ENCODE assay signal across 29 mouse cellular contexts in the genomic region with DNA sequence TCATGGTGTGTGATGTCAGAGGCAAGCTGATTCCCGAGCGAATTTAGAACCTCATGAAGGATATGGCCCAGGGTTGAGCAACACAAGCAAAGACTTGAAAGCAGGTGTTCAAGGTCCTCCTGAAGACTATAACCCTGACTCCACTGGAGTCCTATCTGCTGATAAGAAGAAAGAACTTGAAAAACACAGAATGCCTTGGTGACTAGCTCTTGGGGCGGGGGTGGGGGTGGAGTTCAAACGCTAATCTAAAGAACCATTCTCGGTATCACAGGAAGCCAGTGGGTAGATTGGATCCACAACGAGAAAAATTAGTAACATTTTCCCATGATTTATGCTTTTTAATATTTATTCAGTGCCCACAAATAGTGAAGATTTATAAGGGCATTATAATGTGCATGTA.
DNase-seq lines count a peak whose midpoint lies in the region; ATAC-seq lines count a peak whose summit lies in the region.
"Had no signal": no experiment of that assay in that cellular context is flagged by ENCODE, and none has a peak within 500 bp of the region (broad histone marks: within the 10 kb centered on the region; RNA-seq: fewer than 3 reads in every experiment).

No protein-coding gene starts in this region.

- WGBS in midbrain, embryonic 11.5 days, result 94% methylated on average over 6 of the region's 6 CpGs
- WGBS in midbrain, embryonic 14.5 days, result 93% methylated on average over 6 of the region's 6 CpGs

- DNase-seq in heart, adult 11 months, result peak; percentile 34
- no peak for DNase-seq in heart, postnatal 10 days
- peak; percentile 67 for DNase-seq in midbrain, embryonic 11.5 days (ENCODE audit: low spot score, missing footprints)
- no peak for DNase-seq in midbrain, embryonic 14.5 days
- DNase-seq in thymus, adult 18-20 months, result no peak
- DNase-seq in MN1 (ENCODE audit: low spot score), result no peak
- DNase-seq: adrenal gland, adult 8-10 months; adrenal gland, postnatal 14 days; adrenal gland, postnatal 36 days; B cell, adult 2 months; cerebellum, adult 11 months; cerebellum, adult 18-20 months; cerebellum, adult 8-10 months; cerebellum, adult 9-11 months; cerebellum, postnatal 14 days; cerebellum, postnatal 36 days had no signal

- no peaks in the 10 kb centered on the region for H3K27me3 ChIP-seq in midbrain, embryonic 11.5 days (ENCODE audit: control insufficient read depth, insufficient read depth, low read length)
- H3K27me3 ChIP-seq in midbrain, embryonic 14.5 days (ENCODE audit: control insufficient read depth, insufficient read depth, low read length), result no peaks in the 10 kb centered on the region
- H3K27me3 ChIP-seq: CH12.LX; embryonic facial prominence, embryonic 12.5 days; Patski had no signal

- no peak overlapping the region for H3K9ac ChIP-seq in midbrain, embryonic 11.5 days (ENCODE audit: low read length)
- H3K9ac ChIP-seq in midbrain, embryonic 14.5 days (replicated peaks; ENCODE audit: low read length), result no peak overlapping the region
- H3K9ac ChIP-seq: embryonic facial prominence, embryonic 12.5 days; forebrain, embryonic 12.5 days had no signal

- H3K4me1 ChIP-seq in midbrain, embryonic 11.5 days (ENCODE audit: control insufficient read depth, insufficient read depth, low read length), result no peaks in the 10 kb centered on the region
- H3K4me1 ChIP-seq in midbrain, embryonic 14.5 days (ENCODE audit: control insufficient read depth, insufficient read depth, low read length), result peaks cover 5% of the 10 kb centered on the region; the same call in 1 of the 2 replicates
- H3K4me1 ChIP-seq: embryonic facial prominence, embryonic 12.5 days; forebrain, embryonic 12.5 days had no signal

- H3K36me3 ChIP-seq in midbrain, embryonic 11.5 days (ENCODE audit: control insufficient read depth, insufficient read depth, low read length), result no peaks in the 10 kb centered on the region
- H3K36me3 ChIP-seq in midbrain, embryonic 14.5 days (ENCODE audit: control insufficient read depth, insufficient read depth, low read length), result no peaks in the 10 kb centered on the region
- H3K36me3 ChIP-seq: embryonic facial prominence, embryonic 10.5 days; embryonic facial prominence, embryonic 12.5 days; forebrain, embryonic 10.5 days; forebrain, embryonic 12.5 days; G1E had no signal

- H3K9me3 ChIP-seq in midbrain, embryonic 11.5 days (ENCODE audit: control insufficient read depth, low read length), result no peaks in the 10 kb centered on the region
- H3K9me3 ChIP-seq in midbrain, embryonic 14.5 days (ENCODE audit: control insufficient read depth, low read length), result no peaks in the 10 kb centered on the region
- H3K9me3 ChIP-seq: embryonic facial prominence, embryonic 10.5 days; embryonic facial prominence, embryonic 12.5 days; forebrain, embryonic 10.5 days; forebrain, embryonic 12.5 days; G1E had no signal

- intact Hi-C loops in heart, postnatal 10 days (cut with DNase I), result no loop called here

- H3K4me3 ChIP-seq in midbrain, embryonic 11.5 days (ENCODE audit: low read depth, low read length), result no peak overlapping the region
- H3K4me3 ChIP-seq in midbrain, embryonic 14.5 days (replicated peaks; ENCODE audit: low read depth, low read length), result no peak overlapping the region
- H3K4me3 ChIP-seq: embryonic facial prominence, embryonic 10.5 days; embryonic facial prominence, embryonic 12.5 days; forebrain, embryonic 10.5 days; forebrain, embryonic 12.5 days had no signal

- ATAC-seq in midbrain, embryonic 11.5 days (ENCODE audit: low FRiP score), result no peak
- ATAC-seq in midbrain, embryonic 14.5 days (ENCODE audit: low FRiP score, low TSS enrichment), result no peak
- ATAC-seq in common myeloid progenitor, adult 5-6 weeks (replicated peaks; ENCODE audit: low read depth, poor library complexity, severe bottlenecking), result peak; percentile 42; the same call in 1 of the 2 replicates
- peak; percentile 78 for ATAC-seq in megakaryocyte-erythroid progenitor cell, adult 5-6 weeks (replicated peaks; ENCODE audit: low FRiP score, low TSS enrichment, poor library complexity, severe bottlenecking)
- ATAC-seq: activated CD4-positive, CD25-positive, alpha-beta regulatory T cell, adult 4 months; CD4-positive, CD25-positive, alpha-beta regulatory T cell, adult 4 months; forebrain, embryonic 14.5 days; forebrain, embryonic 16.5 days; Patski had no signal

- H3K27ac ChIP-seq in midbrain, embryonic 11.5 days (ENCODE audit: low read depth, low read length), result no peak overlapping the region
- H3K27ac ChIP-seq in midbrain, embryonic 14.5 days (replicated peaks; ENCODE audit: low read depth, low read length), result no peak overlapping the region
- H3K27ac ChIP-seq: embryonic facial prominence, embryonic 10.5 days; embryonic facial prominence, embryonic 12.5 days; forebrain, embryonic 10.5 days; forebrain, embryonic 12.5 days had no signal

- H3K4me2 ChIP-seq in midbrain, embryonic 11.5 days, result no peak overlapping the region
- H3K4me2 ChIP-seq in midbrain, embryonic 14.5 days (ENCODE audit: low read length), result no peak overlapping the region
- H3K4me2 ChIP-seq: embryonic facial prominence, embryonic 12.5 days; forebrain, embryonic 12.5 days had no signal

Comparison
In these comparisons a context has a peak if more than half of its experiments do, and no peak if none do; other contexts are left out.
1. DNase-seq: peak in heart, adult 11 months (single experiment) and midbrain, embryonic 11.5 days (single experiment); none in heart, postnatal 10 days (0 of 2), midbrain, embryonic 14.5 days (single experiment), thymus, adult 18-20 months (0 of 2) and MN1 (single experiment).
2. ATAC-seq: peak in common myeloid progenitor, adult 5-6 weeks (single experiment) and megakaryocyte-erythroid progenitor cell, adult 5-6 weeks (single experiment); none in midbrain, embryonic 11.5 days (single experiment) and midbrain, embryonic 14.5 days (single experiment).